Mouse (Mus musculus) liver, postnatal 0 days (tissue): ENCODE results near the gene Vps39.

Source experiments
- CTCF ChIP-seq: sonication (generic); IDR thresholded peaks from 2 replicates; pipeline ENCODE4 v1.5.1; 2016; ENCODE audit warnings: antibody characterized with exemption, low read depth
- EP300 ChIP-seq: IDR thresholded peaks from 2 replicates; pipeline ENCODE4 v1.6.1; 2016; ENCODE audit warnings: antibody characterized with exemption, low read depth, mild to moderate bottlenecking

GRCm38 (mm10) chr2:120288995-120289394 is 63.9 kb downstream of the Vps39 start, which contains the start of gene Pla2g4d:
- TF ChIP-seq CTCF: no peak
- no peak for TF ChIP-seq EP300
